Mouse (Mus musculus) layer of hippocampus, adult 18-20 months (tissue): ENCODE measurements at regions not wholly inside any gene's neighbourhood (a gene's known extent, or its start where the extent isn't known, plus 50 kb on each side); places are given as distances from the start of the nearest gene placed in this dataset.

Source experiments
- DNase-seq, 2 experiments: peaks; one replicate each; pipeline ENCODE4 v3.0.0; 2022; ENCODE audit warnings: low spot score in 2 of 2

DNA sequence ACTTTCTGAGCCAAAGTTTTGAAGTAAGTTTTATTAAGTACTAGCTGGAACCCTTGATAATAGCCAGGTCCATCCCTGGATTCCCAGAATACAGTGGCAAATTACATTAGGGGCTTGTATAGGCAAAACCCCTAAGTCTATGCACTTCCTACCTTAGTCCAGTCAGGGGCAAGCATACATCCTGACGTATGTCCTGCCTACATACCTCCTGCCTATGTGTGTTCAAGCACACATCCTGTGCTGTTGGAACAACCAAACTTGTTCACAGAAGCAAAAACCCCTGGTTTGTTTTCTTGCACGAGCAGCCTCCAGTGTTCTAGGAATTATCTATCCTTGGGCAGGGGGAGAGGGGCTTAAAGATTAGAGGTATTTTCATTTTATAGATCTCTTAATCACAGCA is 66.4 kb upstream of the Bmp2k start:
- no peak for DNase-seq

DNA sequence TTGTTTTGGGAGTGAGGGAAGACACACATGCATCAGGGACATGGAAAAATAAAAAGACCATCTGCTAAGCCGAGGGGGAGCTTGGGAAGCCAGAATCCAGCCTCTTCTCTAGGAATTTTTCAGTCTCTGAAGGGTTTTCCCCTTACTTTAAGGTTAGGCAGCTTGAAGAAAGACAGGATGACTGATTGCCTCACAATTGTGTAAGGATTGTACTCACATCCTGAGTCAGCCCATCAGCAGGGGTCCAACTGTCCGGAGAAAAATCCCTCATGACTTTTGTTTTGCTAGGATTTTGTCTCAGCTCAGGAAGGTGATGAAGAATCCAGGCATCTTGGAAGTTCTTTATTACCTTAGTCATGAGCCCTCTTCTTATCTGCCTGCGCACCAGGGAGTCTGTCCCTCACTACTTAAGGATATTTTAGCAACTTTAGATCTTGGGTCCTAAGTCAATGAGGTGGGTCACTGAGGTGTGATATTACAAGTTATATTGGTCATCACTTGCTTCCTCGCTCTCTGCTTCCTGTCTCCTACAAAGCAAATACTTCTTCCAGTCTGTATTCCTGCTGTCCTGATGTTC is 65.8 kb upstream of the Bmp2k start:
- no peak for DNase-seq

DNA sequence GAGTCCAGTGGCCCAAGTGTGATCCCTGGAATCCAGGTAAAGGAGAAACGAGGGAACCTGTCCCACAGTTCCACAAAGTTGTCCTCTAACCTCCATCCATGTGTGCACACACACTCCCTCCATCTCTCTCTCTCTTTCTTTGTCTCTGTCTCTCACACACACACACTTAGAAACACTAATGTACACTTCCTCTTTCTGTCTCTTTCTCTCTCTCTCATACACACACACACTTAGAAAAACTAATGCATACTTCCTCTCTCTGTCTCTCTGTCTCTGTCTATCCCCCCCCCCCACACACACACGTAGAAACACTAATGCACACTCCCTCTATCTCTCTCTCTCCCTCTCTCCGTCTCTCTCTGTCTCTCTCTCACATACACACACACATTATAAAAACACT is 61.2 kb upstream of the Bmp2k start:
- DNase-seq: no peak

DNA sequence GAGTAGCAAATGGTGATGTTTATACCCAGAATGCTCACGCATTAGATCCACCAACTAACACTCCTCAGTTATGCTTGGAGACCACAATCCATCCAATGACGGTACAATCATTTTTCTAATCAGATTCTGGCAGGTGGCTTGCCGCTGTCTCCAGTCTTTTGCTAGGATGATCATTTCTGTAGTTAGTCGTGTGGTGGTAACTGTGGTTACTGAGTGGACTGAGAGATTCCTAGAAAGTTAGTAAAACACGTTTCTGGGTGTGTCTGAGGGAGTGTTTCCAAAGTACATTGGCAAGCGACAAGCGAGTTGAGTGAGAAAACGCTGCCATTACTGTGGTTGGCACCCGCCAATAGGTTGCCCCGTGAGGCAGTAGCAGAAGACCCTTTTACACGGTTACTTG is 58.8 kb upstream of the Bmp2k start:
- DNase-seq: no peak

DNA sequence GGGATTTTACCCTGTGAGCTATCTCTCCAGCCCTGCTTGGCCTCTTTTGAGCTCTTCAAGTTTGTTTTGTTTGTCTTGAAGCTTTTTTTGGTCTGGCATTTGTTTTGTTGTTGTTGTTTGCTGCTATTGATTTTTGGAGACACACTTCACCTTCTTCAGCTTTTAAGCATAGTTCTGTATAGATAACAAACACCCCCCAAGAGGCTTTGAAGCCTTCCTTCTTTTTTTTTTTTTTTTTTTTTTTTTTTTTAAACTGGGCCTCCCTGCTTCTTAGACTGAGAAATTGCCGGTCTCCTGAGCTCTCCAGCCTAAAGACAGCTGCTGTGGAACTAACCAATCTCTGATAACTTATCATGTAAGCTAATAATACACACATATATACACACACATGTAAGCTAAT is 58.2 kb upstream of the Bmp2k start:
- no peak for DNase-seq

DNA sequence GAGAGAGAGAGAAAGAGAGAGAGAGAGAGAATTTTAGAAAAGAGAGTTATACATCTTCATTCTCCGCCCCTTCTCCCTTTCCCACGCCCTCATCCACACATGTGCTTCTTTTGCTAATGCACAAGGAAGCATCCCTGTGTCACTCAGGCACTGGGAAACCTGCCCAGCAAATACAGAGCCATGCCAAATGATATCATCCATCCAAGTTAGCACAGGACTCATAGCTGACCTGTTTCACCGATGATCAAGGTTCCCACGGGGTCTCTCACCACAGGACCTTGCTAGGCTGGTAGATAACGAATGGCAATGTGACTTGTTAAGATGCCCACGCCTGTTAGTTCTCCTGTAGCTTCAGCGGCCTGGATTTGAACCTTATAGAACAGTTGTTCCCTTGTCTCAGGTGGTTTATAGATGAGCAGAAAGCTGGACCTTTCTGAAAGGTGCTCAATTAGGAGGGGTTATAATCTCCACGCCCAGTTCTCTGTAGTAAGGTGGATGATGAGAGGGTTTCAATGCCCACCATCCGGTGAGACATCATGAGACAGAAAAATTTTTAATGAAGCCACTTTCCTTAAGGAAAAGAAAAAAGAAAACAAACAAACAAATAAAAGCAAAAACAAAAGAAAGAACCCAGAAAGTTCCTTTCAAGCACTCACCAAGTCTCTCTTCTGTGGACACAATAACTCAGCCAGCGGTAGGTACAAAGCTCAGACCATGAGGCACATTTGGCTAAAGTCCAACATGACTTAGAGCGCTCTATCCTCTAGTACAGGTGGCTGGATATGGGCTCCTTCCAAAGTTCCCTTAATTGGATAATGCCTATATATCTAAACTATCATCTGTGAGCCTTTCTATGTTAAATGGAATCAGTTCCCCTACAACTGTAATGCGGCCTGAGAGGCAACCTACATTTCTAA is 57.1 kb upstream of the Bmp2k start:
- no peak for DNase-seq

DNA sequence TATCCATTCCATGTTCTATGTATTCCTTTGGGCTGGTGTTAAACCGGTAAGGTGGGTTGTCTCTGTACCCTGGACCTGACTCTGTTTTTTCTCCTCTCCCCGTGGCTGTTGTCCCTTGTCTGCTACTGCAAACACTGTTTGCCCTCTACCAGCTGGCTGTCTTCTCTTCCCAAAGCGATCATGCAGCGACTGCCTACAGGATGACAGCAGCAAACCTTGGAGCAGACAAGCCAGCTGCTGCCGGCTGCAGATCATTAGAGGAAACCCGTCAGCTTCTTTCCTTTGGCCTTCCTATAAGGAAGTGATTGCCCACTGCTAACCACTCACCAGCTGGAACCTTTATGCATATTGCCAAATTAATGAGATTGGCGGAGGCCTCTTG is 56.4 kb upstream of the Bmp2k start:
- no peak for DNase-seq

DNA sequence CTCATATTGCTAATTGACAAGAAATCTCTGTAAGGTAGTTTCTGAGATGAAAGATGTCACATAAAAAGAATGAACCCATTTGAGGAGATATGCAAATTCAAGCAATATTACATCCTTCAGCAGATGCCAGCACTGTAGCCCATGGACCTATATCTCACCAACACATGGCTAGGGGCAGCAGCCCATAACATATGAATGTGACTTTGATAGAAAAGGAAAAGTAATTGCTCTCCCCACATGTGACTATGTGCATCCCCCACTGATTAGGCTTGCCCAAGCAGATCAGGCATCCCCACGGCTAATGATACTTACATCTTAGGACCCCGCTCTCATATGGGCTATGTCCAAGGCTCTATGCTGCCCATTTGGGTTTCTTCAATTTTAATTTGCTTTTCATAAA is 56.0 kb upstream of the Bmp2k start:
- DNase-seq: no peak
